Mouse (Mus musculus): Measurements from ENCODE around the gene Plpp4. TPM values are rescaled to one million over a fixed set of nuclear protein-coding genes. Genes with fewer than 3 reads are reported as not detected.

Gene Plpp4
- total RNA-seq, 2 experiments from 2014 or later = 9.3 to 12.2 TPM

DNA sequence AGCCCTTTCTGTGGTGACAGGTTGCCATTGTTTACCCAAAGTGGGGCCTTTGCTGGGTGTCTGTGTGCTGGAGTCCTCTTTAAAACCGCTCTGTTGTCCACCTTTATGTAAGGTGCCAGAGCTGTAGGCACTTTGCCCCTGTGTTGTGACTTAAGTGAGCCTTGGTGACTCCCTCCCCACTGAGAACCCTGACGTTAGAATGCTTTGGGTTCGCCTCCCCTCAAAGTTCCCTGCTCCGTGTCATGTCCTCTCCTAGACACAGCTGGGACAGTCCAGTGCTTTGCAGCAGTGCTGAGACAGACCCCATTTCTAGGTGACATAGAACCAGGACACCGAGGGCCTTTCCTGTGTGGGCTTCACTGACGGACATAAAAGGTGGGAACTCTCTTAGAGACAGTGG, 55.7 kb downstream of the Plpp4 start:
- DNase-seq (ENCODE audit: low spot score in 2 of 2) = no peak
- Histone ChIP-seq H3K4me3 (no peak overlapping the region), H3K27ac (no peak overlapping the region)
- no peak for TF ChIP-seq CTCF (conservative IDR thresholded peaks at IDR 0.05)

DNA sequence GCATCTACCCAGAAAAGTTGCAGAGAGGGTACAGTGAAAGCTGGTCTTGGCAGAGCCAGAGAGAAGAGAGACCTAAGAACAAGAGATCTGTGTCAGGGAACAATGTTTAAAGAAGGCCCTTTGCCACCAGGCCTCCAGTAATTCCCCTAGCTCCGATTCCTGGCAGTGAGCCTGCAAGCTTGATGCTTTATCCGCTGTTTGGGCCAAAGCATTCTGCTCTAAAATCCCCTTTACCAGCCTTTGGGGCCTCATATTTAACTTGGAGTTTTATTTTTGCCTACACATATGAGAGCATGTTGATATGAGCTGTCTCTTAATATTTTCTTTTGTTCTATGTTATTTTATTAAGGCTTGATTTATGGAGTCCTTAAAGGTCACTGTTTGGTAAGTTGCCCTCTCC, 57.1 kb downstream of the Plpp4 start:
- no peak overlapping the region for H3K27ac ChIP-seq
- H3K4me3 ChIP-seq = no peak overlapping the region
- no peak for DNase-seq (ENCODE audit: low spot score in 2 of 2)
- no peak for TF ChIP-seq CTCF (conservative IDR thresholded peaks at IDR 0.05)

DNA sequence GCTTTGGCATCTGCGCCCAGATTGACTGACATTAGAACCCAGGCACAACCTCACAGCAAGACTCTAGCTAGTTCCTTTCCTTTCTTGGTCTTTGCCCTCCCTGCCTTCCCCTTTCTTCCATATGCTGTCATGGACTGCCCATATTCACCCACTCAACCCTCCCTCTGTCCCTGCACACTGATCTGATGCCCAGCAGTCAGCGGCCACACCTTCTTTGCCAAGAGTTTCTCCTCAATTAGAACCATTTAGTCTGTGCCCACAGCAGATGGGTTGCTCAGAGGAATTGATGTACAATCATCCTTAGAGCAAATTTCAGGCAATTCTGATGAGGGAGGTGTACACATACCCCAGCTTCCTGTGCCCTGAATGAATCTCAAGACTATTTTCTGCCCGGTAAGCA, 83.3 kb downstream of the Plpp4 start:
- DNase-seq (ENCODE audit: low spot score in 2 of 2) = no peak
- Histone ChIP-seq H3K27ac (no peak overlapping the region), H3K4me3 (no peak overlapping the region)
- TF ChIP-seq CTCF (conservative IDR thresholded peaks at IDR 0.05) = no peak

DNA sequence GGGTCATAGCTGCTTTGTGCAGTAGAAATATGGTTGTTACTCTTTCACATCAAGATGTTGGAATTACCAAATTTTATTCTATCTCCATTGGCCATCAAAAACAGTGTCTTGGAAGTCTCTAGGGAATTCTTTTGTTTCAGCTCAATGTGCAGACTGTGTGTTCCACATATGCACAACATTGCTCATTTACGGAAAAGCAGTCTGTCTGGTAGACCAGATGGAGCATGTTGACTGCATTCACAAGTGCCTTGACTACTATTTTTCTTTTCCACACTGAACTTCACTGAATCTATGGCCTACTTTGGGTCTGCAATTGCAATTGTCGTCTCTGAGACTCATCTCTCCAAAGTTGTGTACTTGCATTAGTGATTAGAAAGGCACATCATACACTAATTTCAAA, 98.7 kb downstream of the Plpp4 start:
- TF ChIP-seq CTCF (conservative IDR thresholded peaks at IDR 0.05) = no peak
- Histone ChIP-seq H3K4me3 (no peak overlapping the region), H3K27ac (no peak overlapping the region)
- DNase-seq (ENCODE audit: low spot score in 2 of 2) = peak in 1 of 2 experiments; percentile 31

DNA sequence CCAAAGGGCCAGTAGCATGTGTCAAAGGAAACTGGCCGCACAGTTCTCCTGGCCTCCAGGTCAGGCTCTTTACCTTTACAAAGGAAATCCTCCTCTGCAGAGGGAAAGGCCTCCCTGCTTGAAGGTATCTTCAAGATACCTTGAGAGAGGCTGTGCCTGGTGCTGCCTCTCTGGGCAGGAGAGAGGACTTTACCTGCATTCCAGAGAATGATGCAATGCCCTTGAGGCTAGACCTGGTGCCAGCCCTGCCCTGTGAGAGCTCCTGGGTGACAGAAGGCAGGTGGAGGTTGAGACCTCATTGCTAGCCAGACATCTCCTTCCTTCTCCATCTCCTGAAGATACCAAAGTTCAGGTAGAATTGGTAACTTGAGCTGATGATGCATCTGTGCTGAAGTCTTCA, 118.5 kb downstream of the Plpp4 start:
- H3K4me3 ChIP-seq = no peak overlapping the region
- DNase-seq (ENCODE audit: low spot score in 2 of 2) = no peak
- no peak overlapping the region for H3K27ac ChIP-seq
- TF ChIP-seq CTCF (conservative IDR thresholded peaks at IDR 0.05) = no peak

DNA sequence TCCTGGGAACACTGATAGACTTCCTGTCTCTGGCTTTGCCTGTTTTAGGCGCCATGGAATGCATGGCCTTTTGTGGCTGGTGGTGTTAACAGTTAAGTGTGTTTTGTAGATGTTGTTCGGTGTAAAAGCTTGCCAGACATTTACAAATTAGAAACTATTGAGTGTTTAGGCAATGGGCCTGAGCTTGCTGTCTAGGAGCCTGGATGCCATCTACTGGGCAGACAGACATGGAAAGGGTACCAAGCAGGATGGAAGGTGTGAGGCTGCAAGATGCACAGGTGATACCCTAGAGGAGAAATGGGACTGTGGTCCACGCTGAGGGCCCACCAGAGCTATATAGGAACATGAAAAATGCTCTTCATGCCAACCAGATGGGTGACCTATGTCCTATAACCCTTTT, 128.3 kb downstream of the Plpp4 start:
- peak; percentile 69 for TF ChIP-seq CTCF (conservative IDR thresholded peaks at IDR 0.05)
- DNase-seq (ENCODE audit: low spot score in 2 of 2) = no peak
- no peak overlapping the region for H3K4me3 ChIP-seq
- H3K27ac ChIP-seq = no peak overlapping the region

DNA sequence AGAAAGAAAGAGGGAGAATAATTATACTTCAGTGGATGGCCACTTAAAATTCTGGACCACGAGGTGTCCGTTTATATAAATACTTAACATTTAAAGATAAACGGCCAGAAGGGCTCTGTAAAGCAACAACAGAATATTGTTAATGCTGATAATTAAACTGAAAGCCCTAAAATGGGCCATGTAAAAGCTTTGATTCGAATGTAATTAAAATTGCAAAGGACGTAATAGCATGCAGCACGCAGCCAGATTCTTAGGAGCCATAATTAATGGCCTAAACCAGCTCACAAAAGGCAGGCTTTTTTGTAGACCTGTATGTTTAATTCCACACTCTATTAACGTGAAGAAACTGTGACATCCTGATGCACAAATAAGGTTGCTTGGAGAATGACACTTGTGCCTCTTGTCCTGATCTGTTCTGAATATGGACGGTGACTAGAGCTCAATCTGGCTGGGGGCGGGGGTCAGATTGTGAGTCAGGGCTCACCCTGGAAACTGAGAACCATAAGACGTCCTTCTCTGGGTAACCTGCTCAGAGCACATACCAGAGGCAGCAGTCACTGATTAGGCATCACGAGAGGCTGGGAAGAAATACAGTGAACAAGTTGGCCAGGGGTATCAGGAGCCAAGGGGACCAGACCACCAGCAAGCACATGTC, 136.1 kb downstream of the Plpp4 start:
- no peak for DNase-seq (ENCODE audit: low spot score in 2 of 2)
- TF ChIP-seq CTCF (conservative IDR thresholded peaks at IDR 0.05) = no peak
- H3K27ac ChIP-seq = no peak overlapping the region
- H3K4me3 ChIP-seq = no peak overlapping the region

DNA sequence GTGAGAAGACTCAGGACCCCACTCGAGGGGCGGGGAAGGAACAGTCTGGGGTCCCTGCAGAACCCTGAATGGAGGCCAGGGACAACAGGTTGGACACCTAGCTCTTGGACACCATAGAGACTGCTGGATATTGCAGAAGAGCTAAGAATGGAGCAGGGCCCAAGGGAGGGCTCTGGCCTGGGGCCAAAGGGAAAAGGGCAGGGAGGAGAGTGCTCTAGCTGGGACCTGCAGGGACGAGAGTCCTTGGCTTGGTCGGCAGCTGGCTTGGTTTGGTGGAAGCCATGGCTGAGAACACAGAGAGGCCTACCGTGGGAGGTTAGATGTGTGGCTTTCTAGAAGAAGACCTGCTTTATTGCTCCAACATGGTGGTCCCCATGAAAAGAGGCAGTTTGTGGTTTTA, 139.7 kb downstream of the Plpp4 start:
- no peak for TF ChIP-seq CTCF (conservative IDR thresholded peaks at IDR 0.05)
- Histone ChIP-seq H3K4me3 (no peak overlapping the region), H3K27ac (no peak overlapping the region)
- DNase-seq (ENCODE audit: low spot score in 2 of 2) = no peak

DNA sequence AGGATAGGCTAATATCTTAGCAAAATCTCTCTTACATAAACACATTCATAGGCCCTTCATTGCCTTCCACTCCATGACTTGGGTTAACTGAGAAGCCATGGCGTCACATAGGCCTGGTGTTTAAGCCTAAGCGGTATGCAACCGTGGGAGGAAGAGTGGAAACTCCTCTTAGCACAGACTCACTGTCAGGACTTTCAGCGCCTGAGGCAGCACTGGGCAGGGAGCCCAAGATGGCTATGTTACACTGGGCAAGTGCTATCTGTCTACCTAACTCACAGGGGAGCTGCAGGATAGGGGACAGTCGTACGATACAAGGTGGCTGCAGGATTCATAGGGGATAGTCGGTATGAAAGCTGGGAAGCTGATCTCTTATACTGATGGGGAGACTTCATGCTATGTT, 142.2 kb downstream of the Plpp4 start:
- no peak overlapping the region for H3K27ac ChIP-seq
- TF ChIP-seq CTCF (conservative IDR thresholded peaks at IDR 0.05) = no peak
- DNase-seq (ENCODE audit: low spot score in 2 of 2) = no peak
- H3K4me3 ChIP-seq = no peak overlapping the region

DNA sequence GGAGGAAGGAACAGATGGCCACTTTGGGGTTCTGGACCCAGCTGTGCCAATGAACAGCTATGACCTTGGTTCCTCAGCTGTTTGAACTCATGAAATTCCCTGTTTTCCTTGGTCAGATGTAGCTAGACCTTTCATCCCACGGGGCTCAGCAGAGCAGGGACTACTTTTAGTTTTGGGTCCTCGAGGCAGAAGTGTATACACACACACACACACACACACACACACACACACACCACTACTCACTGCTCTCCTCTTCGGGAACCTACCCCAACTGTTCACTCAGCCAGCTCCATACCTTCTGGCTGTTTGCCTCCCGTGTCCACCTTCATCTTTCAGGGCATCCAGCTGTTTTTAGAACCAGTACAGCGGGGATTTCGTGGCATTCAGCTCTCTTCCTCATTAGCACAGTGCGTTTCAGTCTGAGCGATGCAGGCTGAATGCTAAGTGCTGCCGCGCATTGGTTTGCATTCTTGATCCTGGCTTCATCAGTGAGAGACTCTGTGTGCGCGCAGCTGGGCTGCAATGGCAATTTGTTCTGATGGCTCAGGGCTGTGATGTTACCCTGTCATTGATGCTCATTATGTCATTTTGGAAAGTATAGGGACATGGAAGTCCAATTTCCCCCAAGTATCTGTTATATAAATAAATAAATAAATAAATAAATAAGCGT, 146.0 kb downstream of the Plpp4 start:
- TF ChIP-seq CTCF (conservative IDR thresholded peaks at IDR 0.05) = no peak
- peak in 1 of 2 experiments; percentile 23 for DNase-seq (ENCODE audit: low spot score in 2 of 2)
- Histone ChIP-seq H3K4me3 (no peak overlapping the region), H3K27ac (peak overlapping the region; percentile 18; the same call in 1 of the 2 replicates)

DNA sequence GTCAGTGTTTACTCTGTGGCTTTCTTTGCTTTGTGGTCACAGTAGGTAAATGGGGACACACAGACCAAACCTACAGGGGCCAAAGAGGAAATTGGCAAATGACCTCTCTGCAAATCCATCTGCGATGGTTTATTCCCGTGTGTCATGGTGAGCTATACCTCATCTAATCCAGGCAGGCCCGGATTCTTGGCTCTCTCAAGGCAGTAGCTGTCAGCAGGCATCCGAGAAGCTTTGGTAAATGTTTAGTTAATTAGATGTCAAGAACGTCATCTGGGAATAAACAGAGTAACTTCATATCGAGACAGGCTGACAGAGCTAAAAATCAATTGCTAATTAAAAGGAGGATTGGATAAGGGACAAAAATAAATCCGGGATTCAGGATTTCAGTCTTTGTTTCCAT, 149.2 kb downstream of the Plpp4 start:
- Histone ChIP-seq H3K27ac (no peak overlapping the region), H3K4me3 (no peak overlapping the region)
- no peak for DNase-seq (ENCODE audit: low spot score in 2 of 2)
- no peak for TF ChIP-seq CTCF (conservative IDR thresholded peaks at IDR 0.05)

DNA sequence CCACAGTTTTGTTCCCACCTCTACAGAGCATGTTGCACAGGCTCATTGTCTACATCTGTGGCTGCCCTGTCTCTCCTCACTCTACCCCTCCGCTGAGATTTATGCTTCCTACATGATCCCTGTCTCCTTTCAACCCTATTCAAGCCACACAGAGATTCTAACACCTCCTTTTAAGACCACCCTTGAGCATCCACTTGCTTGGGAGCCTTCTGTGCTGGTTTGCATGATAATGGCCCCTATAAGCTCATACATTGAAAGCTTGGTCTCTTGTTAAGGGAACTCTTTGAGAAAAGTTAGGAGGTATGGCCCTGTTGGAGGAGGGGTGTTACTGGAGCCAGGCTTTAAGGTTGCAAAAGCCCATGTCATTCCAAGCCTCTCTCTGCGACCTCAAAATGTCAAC, 155.9 kb downstream of the Plpp4 start:
- no peak for TF ChIP-seq CTCF (conservative IDR thresholded peaks at IDR 0.05)
- Histone ChIP-seq H3K4me3 (no peak overlapping the region), H3K27ac (no peak overlapping the region)
- DNase-seq (ENCODE audit: low spot score in 2 of 2) = no peak

DNA sequence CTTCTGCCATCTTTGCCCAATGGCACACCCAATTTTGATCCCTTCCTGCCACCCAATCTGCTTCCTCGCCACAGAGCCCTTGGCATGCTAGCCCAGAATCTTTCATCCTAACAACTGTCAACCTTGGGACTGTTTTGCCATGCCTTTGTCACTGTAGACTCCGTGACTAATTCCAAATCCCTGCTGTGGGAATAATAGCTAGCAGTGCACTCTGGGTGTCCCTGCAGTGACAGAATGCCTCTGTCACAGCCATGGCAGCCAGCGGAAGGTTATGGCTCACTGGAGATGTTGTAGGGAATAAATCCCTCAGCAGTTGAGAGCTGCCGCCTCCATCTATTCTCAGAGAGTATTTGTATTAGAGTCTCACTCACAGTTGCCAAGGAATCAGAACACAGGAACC, 158.3 kb downstream of the Plpp4 start:
- no peak for DNase-seq (ENCODE audit: low spot score in 2 of 2)
- H3K27ac ChIP-seq = no peak overlapping the region
- no peak for TF ChIP-seq CTCF (conservative IDR thresholded peaks at IDR 0.05)
- H3K4me3 ChIP-seq = no peak overlapping the region

DNA sequence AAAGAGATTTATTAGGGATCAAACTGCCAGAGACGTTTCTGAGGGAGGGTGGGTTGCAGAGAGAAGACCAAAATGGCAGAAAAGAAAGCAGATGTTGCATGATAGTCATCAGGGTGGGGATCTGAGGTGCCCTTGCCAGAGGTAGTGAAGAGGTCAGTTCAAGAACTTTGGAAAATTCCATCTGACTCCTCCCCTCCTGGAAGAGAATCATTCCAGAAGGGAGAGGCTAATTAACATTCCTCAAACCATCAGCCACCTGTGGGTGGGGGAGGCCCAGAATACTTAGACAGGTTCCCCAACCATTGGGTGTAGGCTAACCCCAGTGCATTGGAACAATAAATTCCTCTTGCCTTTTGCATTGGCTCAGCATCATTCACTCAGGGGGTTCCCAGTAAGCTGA, 164.3 kb downstream of the Plpp4 start:
- DNase-seq (ENCODE audit: low spot score in 2 of 2) = no peak
- H3K27ac ChIP-seq = no peak overlapping the region
- no peak overlapping the region for H3K4me3 ChIP-seq
- no peak for TF ChIP-seq CTCF (conservative IDR thresholded peaks at IDR 0.05)
